Mouse (Mus musculus) left cerebral cortex, postnatal 36 days (tissue): Measurements from ENCODE around the gene Btbd9. TPM values are rescaled to one million over a fixed set of nuclear protein-coding genes. Genes with fewer than 3 reads are reported as not detected.
A peak's percentile ranks its signal among the peaks of the same experiment; 100 is the strongest.

ENCODE experiments used
- DNase-seq, 2 experiments: peaks; one replicate each; pipeline ENCODE4 v3.0.0; 2021 to 2022; ENCODE audit warnings: low spot score in 2 of 2, mixed read lengths in 1 of 2
- intact Hi-C: fragments of 180-260 bp; cut with DNase I; formaldehyde crosslinking; loops from one replicate; pipeline ENCODE4 v1.15.1; 2025
- total RNA-seq, 2 experiments: library from RNA; stranded (reverse); gene quantifications; 2 replicates each; pipeline ENCODE4 v1.2.3; 2021

Btbd9 gene
- total RNA-seq, 2 experiments from 2014 or later = 80.5 to 105 TPM

- intact Hi-C loops = no loop called here
- no peak for DNase-seq
Measured at GRCm38 (mm10) chr17:30244651-30245307, 331.5 kb downstream of the Btbd9 start.

DNA sequence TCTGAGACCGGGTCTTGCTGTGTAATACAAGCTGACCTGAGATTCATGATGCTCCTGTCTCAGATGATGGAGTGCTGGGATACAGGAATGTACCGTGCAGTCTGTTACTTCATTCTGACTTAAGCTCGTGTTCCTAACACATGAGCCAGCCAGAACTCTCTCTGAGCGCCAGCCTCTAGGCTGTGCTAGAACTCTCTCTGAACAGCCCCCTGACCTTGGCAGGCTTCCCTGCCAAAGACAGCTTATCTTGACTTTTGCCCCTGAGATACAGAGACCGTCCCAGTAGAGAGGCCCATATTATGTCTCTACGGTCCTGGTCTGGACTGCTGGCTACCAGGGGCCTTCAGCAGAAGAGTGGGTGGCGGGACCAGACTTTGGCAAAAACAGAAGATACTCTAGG, 332.7 kb downstream of the Btbd9 start:
- intact Hi-C loops = no loop called here
- DNase-seq = no peak

- intact Hi-C loops = no loop called here
Measured at GRCm38 (mm10) chr17:30242647-30243046, 333.6 kb downstream of the Btbd9 start.

DNA sequence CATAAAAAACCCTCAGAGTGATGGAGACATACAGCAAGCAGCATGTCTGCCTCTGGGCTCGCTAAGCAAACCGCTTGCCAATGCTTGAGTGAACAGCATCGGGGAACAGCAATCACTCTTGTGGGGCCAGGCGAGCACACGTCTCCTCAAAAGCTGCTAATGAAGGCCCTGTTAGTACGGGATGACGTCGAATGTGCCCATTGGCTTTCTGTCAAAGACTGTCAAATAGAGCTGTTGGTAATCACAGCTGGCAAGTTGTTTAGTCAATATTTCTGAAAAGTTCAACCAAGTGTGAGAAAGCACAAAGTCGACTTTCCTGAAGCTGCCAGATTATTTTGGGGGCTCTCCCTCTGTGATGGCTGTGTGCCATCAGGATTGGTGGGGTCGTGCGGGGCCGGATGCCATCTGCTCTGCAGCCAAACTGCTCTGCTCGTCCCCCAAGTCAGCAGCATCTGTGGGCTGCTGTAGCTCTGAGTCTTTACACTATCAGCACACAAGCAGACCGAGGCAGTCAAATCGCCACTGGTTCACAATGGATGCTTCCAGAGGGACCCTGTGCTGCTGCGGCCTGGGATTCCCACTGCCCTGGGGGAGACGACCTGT, 334.5 kb downstream of the Btbd9 start:
- intact Hi-C loops = no loop called here
- no peak for DNase-seq

More at GRCm38 (mm10) chr17:30242647-30243046, 333.6 kb downstream of the Btbd9 start:
- DNase-seq = no peak

DNA sequence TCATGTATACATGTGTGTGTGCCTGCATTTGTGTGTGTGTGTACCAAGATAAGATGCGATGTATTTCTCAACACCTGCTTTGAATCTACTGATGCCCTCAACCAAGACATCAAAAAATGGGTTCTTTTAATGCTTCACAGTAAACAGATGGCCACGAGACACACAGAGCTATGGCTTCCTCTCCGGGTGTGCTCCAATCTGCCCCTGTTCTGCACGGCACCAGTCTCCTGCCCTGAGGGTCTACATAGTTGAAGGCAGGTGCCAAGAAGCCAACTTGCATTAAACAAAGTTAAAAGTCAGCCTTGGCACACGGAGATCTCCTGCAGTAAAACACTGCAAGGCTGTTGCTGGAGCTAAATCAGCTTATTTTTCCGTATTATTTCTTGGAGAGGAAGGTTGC, 335.2 kb downstream of the Btbd9 start:
- intact Hi-C loops = no loop called here

DNA sequence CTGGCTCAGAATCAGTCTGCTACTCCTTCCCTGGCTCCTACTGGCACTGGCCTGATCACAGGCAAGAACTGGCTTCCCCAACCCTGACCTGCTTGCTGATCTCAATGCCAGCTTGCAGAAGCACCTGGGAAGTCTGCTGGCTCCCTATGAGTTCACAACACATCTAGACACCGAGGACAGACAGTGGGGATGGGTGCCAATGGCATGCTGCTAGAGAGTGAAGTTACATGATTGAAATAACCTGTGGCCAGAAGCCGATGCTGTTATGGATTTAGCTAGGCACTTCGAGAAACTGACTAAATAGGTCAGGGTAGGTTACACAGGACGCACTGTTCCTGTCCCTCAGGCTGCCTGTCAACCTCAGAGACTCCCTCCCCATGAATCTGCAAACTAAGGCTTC, 335.6 kb downstream of the Btbd9 start:
- intact Hi-C loops = no loop called here

More for the DNA sequence above, 335.2 kb downstream of the Btbd9 start:
- no peak for DNase-seq

GRCm38 (mm10) chr17:30239458-30239857, 336.8 kb downstream of the Btbd9 start:
- intact Hi-C loops = no loop called here
- no peak for DNase-seq

More for the DNA sequence above, 335.6 kb downstream of the Btbd9 start:
- no peak for DNase-seq

- no peak for DNase-seq
- intact Hi-C loops = no loop called here
Measured at GRCm38 (mm10) chr17:30237600-30237999, 338.7 kb downstream of the Btbd9 start.

- intact Hi-C loops = no loop called here
- no peak for DNase-seq
Measured at GRCm38 (mm10) chr17:30236611-30237010, 339.7 kb downstream of the Btbd9 start.

DNA sequence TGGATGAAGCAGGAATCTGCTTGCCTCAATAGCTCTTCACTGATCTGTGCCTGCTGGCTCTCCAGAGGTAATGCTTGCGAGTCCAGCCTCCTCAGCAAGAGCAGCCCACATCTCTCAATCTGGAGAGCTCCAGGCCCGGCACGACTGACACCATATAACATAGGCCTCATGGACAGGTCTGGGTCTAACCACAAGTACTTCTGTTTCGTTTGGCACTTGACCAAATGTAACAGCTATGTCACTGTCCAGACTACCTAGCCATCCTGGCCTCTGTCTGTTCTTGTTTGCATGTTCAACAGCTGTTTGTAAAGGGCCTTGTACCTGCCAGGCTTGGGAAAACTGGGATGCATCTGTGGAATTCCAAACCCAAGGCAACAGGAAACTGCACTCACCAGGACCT, 340.9 kb downstream of the Btbd9 start:
- intact Hi-C loops = no loop called here
- no peak for DNase-seq

- DNase-seq = no peak
- intact Hi-C loops = no loop called here
Measured at GRCm38 (mm10) chr17:30232698-30233097, 343.6 kb downstream of the Btbd9 start.

GRCm38 (mm10) chr17:30231483-30231882, 344.8 kb downstream of the Btbd9 start:
- intact Hi-C loops = no loop called here
- DNase-seq = no peak

DNA sequence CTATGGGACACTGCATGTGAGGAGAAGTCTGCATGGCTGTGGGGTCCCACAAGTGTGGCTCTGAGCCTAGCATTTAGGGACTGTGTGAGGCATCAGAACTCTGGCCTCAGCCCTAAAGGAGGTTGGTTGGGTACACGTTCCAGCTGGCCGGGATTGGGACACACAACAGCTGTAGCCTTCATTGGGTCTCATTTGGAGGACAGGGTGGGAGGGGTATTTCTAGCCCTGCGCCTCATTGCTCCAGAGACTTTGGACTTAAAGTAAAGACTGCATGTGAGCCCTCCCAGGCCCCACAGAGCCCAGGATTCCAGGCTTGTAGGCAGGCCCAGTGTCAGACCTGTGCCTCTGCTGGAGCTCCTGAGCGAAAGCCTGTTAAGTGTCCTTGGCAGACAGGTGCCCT, 345.9 kb downstream of the Btbd9 start:
- DNase-seq = no peak
- intact Hi-C loops = no loop called here

- no peak for DNase-seq
Measured at GRCm38 (mm10) chr17:30228439-30229215, 347.7 kb downstream of the Btbd9 start.

DNA sequence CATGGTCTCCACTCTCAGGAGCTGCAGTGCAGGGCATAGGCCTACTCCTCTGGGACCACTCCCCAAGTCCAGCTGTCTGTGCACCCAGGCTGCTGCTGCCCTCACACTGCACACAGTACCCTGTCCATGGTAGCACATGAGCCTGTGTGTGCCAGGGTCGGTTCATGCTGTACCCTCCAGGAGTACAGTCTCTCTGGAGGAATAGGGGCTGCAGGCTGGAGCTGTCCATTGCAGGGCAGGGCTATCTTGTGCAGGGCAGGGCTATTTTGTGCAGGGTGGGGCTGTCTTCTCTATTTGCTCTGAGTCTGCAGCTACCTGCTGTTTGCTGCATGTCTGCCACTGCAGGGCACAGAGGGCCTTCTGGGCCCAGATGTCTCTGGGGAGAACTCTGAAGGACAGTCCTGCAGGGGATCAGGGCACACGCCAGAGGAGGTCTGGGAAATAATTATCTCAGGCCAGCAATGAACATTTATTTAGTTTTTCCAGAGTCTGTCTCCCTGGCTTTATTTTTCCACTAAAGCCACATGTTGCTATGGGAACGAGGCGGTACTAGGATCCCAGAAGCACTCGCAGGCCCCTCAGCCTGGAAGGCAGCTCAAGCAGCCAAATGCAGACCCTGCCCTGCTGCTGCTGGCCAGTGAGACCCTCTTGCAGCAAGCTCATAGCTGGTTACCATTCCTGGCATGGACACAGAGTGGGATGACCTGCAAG, 351.1 kb downstream of the Btbd9 start:
- intact Hi-C loops = no loop called here
- DNase-seq = no peak

More at GRCm38 (mm10) chr17:30228439-30229215, 347.7 kb downstream of the Btbd9 start:
- intact Hi-C loops = no loop called here

DNA sequence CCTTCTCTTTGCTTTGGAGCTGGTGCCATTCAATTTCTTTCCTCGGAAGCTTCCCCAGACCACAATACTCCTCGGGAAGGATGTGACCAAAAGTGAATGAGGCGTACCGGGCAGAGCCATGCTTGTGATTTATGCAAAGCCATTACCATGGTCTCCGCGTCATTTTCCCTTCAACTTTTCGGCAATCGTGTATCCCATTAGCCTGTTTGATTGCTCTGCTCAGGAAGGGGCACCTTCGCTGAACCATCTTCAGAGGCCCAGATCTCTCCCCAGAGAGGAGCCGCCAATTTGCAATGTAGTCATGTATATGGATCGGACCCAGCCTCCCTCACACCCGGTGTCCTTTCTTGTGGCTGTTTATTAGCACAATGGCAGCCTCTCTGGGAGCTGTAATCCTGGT, 353.5 kb downstream of the Btbd9 start:
- intact Hi-C loops = no loop called here
- no peak for DNase-seq

GRCm38 (mm10) chr17:30222361-30222760, 353.9 kb downstream of the Btbd9 start:
- DNase-seq = no peak
- intact Hi-C loops = no loop called here

DNA sequence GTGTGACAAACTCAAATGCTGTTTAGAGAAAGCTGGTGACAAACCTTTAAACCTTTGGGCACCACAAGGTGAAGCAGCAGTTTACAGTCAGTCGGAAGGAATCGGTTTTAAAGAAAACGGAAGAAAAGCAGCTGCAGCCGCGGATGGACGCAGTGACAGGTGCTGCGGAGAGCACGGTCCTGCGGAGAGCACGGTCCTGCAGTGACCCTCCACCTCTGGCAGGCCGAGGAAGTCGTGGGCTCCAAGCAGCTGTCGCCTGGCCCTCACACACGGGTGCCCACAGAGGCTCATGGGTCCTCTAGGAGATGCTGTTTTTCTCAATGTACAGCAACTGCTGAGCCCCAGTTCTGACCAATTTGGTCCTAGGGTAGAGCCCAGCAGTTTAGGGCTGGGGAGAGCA, 354.6 kb downstream of the Btbd9 start:
- intact Hi-C loops = no loop called here
- DNase-seq = no peak

DNA sequence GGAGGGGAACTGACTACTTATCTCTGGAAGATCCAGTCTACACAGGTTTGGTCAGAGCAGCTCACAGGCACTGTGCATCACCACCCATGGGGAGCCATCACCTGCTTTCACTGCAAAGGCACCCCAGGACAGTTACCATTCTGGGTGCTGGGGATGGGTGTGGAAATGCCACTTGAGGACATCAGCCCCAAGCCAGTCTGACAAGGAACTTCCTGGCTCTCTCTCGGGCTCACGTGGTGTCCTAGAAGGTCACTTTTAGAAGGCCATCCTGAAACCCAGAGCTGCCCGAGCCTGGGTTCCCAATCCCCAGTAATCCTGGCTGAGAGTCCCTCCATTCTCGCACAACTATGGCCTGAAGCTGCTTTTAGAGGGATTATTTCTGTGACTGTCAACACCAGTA, 360.5 kb downstream of the Btbd9 start:
- no peak for DNase-seq
- intact Hi-C loops = no loop called here

DNA sequence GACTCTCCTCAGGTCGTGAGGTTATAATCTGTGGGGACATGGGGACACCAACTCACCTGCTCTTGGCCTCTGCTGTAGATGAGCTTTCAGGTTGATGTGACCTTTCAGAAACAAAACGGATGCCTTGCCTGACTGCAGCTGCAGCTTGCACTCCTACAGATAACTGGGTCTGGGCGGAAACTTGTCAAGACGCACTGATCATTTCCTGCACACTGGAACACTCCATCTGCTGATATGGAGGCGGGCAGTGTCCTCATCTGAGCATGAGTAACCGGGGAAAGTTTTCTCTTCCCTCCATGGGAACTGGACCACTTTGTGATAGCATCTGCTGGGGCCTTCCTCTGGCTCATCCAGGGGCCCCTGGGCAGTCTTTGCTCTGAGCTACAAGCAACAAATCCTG, 361.9 kb downstream of the Btbd9 start:
- DNase-seq = peak; percentile 72 to 77
- intact Hi-C loops = no loop called here
